Mouse (Mus musculus) small intestine, adult 2 months (tissue): ENCODE measurements around the gene Ptar1.

ENCODE experiments used
- CTCF ChIP-seq: fragments of 200-500 bp; IDR thresholded peaks from 2 replicates; pipeline ENCODE4 v1.5.1; 2012; ENCODE audit warnings: low read depth, mild to moderate bottlenecking, control low read depth, inconsistent platforms, low read length, moderate library complexity, mixed read lengths; ENCODE audit not compliant: insufficient replicate concordance, insufficient read length; ENCODE audit errors: extremely low read depth
- POLR2A ChIP-seq: fragments of 200-500 bp; IDR thresholded peaks from 2 replicates; pipeline ENCODE4 v1.6.1; 2012; ENCODE audit warnings: low read depth, mild to moderate bottlenecking, control low read depth, inconsistent platforms, low read length, moderate library complexity

DNA sequence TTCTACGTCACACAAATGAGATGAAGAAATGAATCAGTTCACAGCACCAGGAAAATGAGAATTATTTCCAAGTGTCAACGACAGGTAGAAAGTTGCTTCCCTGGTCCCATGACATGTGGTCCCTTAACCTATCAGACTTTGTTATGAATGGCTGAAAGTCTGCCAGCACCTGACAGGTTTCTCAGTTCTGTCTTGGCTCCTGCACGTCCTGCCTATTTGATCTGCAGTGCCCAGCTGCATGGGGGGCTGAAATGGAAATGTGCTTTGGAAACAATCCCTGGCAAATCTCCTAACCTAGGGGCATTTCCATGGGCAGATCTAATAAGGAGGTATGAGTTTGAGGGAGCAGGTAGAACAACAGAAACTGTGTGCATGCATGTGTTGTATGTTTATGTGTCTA, 59.3 kb downstream of the Ptar1 start:
- TF ChIP-seq CTCF (no peak), POLR2A (no peak)
